Mouse (Mus musculus): ENCODE measurements around the gene Gm4969. TPM values are rescaled to one million over a fixed set of nuclear protein-coding genes. Genes with fewer than 3 reads are reported as not detected.
A peak's percentile ranks its signal among the peaks of the same experiment; 100 is the strongest.

The Gm4969 gene
- polyA plus RNA-seq, 1 experiment: 1.1 TPM

- no peak for TF ChIP-seq CTCF (IDR thresholded peaks at IDR 0.05; ENCODE audit: extremely low read depth, insufficient read depth, low read length)
- no peak for TF ChIP-seq POLR2A (IDR thresholded peaks at IDR 0.05; ENCODE audit: extremely low read depth, insufficient read depth, low read length)
- Histone ChIP-seq H3K4me1 (ENCODE audit: control insufficient read depth, insufficient read depth, low read length) (no peaks in the 10 kb centered on the region), H3K27ac (ENCODE audit: insufficient read depth, low read length) (no peak overlapping the region), H3K4me3 (ENCODE audit: insufficient read depth, low read length) (no peak overlapping the region)
Observed at GRCm38 (mm10) chr7:19097217-19097616, 21.0 kb downstream of the Gm4969 start.

GRCm38 (mm10) chr7:19096421-19096976 lies 21.7 kb downstream of the Gm4969 start:
- Histone ChIP-seq H3K4me3 (ENCODE audit: insufficient read depth, low read length) (no peak overlapping the region), H3K4me1 (ENCODE audit: control insufficient read depth, insufficient read depth, low read length) (no peaks in the 10 kb centered on the region), H3K27ac (ENCODE audit: insufficient read depth, low read length) (no peak overlapping the region)
- TF ChIP-seq POLR2A (IDR thresholded peaks at IDR 0.05; ENCODE audit: extremely low read depth, insufficient read depth, low read length): no peak
- TF ChIP-seq CTCF (IDR thresholded peaks at IDR 0.05; ENCODE audit: extremely low read depth, insufficient read depth, low read length): no peak

GRCm38 (mm10) chr7:19095751-19096110 lies 22.4 kb downstream of the Gm4969 start:
- no peaks in the 10 kb centered on the region for H3K4me1 ChIP-seq (ENCODE audit: control insufficient read depth, insufficient read depth, low read length)
- H3K4me3 ChIP-seq (ENCODE audit: insufficient read depth, low read length): no peak overlapping the region; the same call in 1 of the 2 replicates

GRCm38 (mm10) chr7:19094826-19095750 lies 23.1 kb downstream of the Gm4969 start:
- TF ChIP-seq POLR2A (IDR thresholded peaks at IDR 0.05; ENCODE audit: extremely low read depth, insufficient read depth, low read length): no peak
- no peak for TF ChIP-seq CTCF (IDR thresholded peaks at IDR 0.05; ENCODE audit: extremely low read depth, insufficient read depth, low read length)
- Histone ChIP-seq H3K4me3 (ENCODE audit: insufficient read depth, low read length) (peak overlapping the region; percentile 34), H3K27ac (ENCODE audit: insufficient read depth, low read length) (peak overlapping the region; percentile 17; the same call in 1 of the 2 replicates), H3K4me1 (ENCODE audit: control insufficient read depth, insufficient read depth, low read length) (no peaks in the 10 kb centered on the region)

More at GRCm38 (mm10) chr7:19095751-19096110, 22.4 kb downstream of the Gm4969 start:
- H3K27ac ChIP-seq (ENCODE audit: insufficient read depth, low read length): no peak overlapping the region
- TF ChIP-seq CTCF (IDR thresholded peaks at IDR 0.05; ENCODE audit: extremely low read depth, insufficient read depth, low read length): no peak
- no peak for TF ChIP-seq POLR2A (IDR thresholded peaks at IDR 0.05; ENCODE audit: extremely low read depth, insufficient read depth, low read length)

- Histone ChIP-seq H3K4me3 (ENCODE audit: insufficient read depth, low read length) (peak within 1 kb of the TSS; percentile 34), H3K4me1 (ENCODE audit: control insufficient read depth, insufficient read depth, low read length) (no peaks in the 10 kb centered on the region), H3K27ac (ENCODE audit: insufficient read depth, low read length) (peak within 1 kb of the TSS; percentile 63)
- no peak for TF ChIP-seq CTCF (IDR thresholded peaks at IDR 0.05; ENCODE audit: extremely low read depth, insufficient read depth, low read length)
- TF ChIP-seq POLR2A (IDR thresholded peaks at IDR 0.05; ENCODE audit: extremely low read depth, insufficient read depth, low read length): no peak
Observed at GRCm38 (mm10) chr7:19094471-19094825, 23.7 kb downstream of the Gm4969 start, which contains the start of gene Six5. Six5 (plus strand) TSS chr7:19094594.

GRCm38 (mm10) chr7:19093537-19094385 lies 24.4 kb downstream of the Gm4969 start:
- TF ChIP-seq POLR2A (IDR thresholded peaks at IDR 0.05; ENCODE audit: extremely low read depth, insufficient read depth, low read length) (no peak), CTCF (IDR thresholded peaks at IDR 0.05; ENCODE audit: extremely low read depth, insufficient read depth, low read length) (no peak)
- H3K4me3 ChIP-seq (ENCODE audit: insufficient read depth, low read length): peak overlapping the region; percentile 34
- H3K4me1 ChIP-seq (ENCODE audit: control insufficient read depth, insufficient read depth, low read length): no peaks in the 10 kb centered on the region
- H3K27ac ChIP-seq (ENCODE audit: insufficient read depth, low read length): peak overlapping the region; percentile 63; the same call in 1 of the 2 replicates

- TF ChIP-seq CTCF (IDR thresholded peaks at IDR 0.05; ENCODE audit: extremely low read depth, insufficient read depth, low read length) (peak; percentile 50), POLR2A (IDR thresholded peaks at IDR 0.05; ENCODE audit: extremely low read depth, insufficient read depth, low read length) (no peak)
- Histone ChIP-seq H3K27ac (ENCODE audit: insufficient read depth, low read length) (no peak overlapping the region), H3K4me3 (ENCODE audit: insufficient read depth, low read length) (no peak overlapping the region; the same call in 1 of the 2 replicates), H3K4me1 (ENCODE audit: control insufficient read depth, insufficient read depth, low read length) (no peaks in the 10 kb centered on the region)
Observed at GRCm38 (mm10) chr7:19093174-19093521, 25.0 kb downstream of the Gm4969 start.

GRCm38 (mm10) chr7:19092381-19093173 lies 25.6 kb downstream of the Gm4969 start:
- TF ChIP-seq POLR2A (IDR thresholded peaks at IDR 0.05; ENCODE audit: extremely low read depth, insufficient read depth, low read length) (no peak), CTCF (IDR thresholded peaks at IDR 0.05; ENCODE audit: extremely low read depth, insufficient read depth, low read length) (no peak)
- Histone ChIP-seq H3K4me3 (ENCODE audit: insufficient read depth, low read length) (no peak overlapping the region), H3K27ac (ENCODE audit: insufficient read depth, low read length) (no peak overlapping the region), H3K4me1 (ENCODE audit: control insufficient read depth, insufficient read depth, low read length) (no peaks in the 10 kb centered on the region)

Data from cortical plate, adult 2 months (tissue).